Mouse (Mus musculus) adrenal gland, adult (tissue): ENCODE data around the gene Zswim7.
"Not testable (repeated sequence)": the region's sequence is repeated elsewhere in the genome, so short reads cannot be mapped to it uniquely, and the experiment has no call there.

Experiments used
- DNase-seq, 2 experiments: peaks; one replicate each; pipeline ENCODE4 v3.0.0; 2022 to 2023; ENCODE audit warnings: low spot score in 1 of 2; ENCODE audit not compliant: inconsistent age in 2 of 2

Zswim7 gene

GRCm38 (mm10) chr11:62280675-62281600 lies at the start of gene Zswim7, which contains the start of gene Ttc19:
TSS of gene Zswim7 (minus strand) at chr11:62281375.
TSS of gene Ttc19 (plus strand) at chr11:62281473.
- peak; percentile 94 to 98 for DNase-seq

GRCm38 (mm10) chr11:62323659-62324058 lies 42.5 kb upstream of the Zswim7 start:
- peak in 1 of 2 experiments; percentile 64 for DNase-seq

GRCm38 (mm10) chr11:62320097-62320496 lies 38.9 kb upstream of the Zswim7 start:
- DNase-seq, result no peak

- DNase-seq, result no peak
Measured at GRCm38 (mm10) chr11:62317746-62318145, 36.6 kb upstream of the Zswim7 start.

GRCm38 (mm10) chr11:62314984-62315383 lies 33.8 kb upstream of the Zswim7 start:
- no peak for DNase-seq

GRCm38 (mm10) chr11:62309296-62309695 lies 28.1 kb upstream of the Zswim7 start:
- DNase-seq, result no peak

- no peak for DNase-seq
Measured at GRCm38 (mm10) chr11:62305866-62306265, 24.7 kb upstream of the Zswim7 start.

- no peak for DNase-seq
Measured at GRCm38 (mm10) chr11:62298883-62299282, 17.7 kb upstream of the Zswim7 start.

GRCm38 (mm10) chr11:62294121-62294520 lies 12.9 kb upstream of the Zswim7 start:
- no peak for DNase-seq

GRCm38 (mm10) chr11:62287700-62288099 lies 6.5 kb upstream of the Zswim7 start:
- no peak for DNase-seq

- no peak for DNase-seq
Measured at GRCm38 (mm10) chr11:62285020-62285419, 3.8 kb upstream of the Zswim7 start.

GRCm38 (mm10) chr11:62284020-62284419 lies 2.8 kb upstream of the Zswim7 start:
- not testable (repeated sequence) for DNase-seq

GRCm38 (mm10) chr11:62281601-62281997 lies 424 bp upstream of the Zswim7 start:
- DNase-seq, result no peak

- peak; percentile 50 to 89 for DNase-seq
Measured at GRCm38 (mm10) chr11:62278027-62278426, 3.1 kb downstream of the Zswim7 start.

GRCm38 (mm10) chr11:62277086-62277485 lies 4.1 kb downstream of the Zswim7 start:
- DNase-seq, result no peak

- no peak for DNase-seq
Measured at GRCm38 (mm10) chr11:62270851-62271250, 10.3 kb downstream of the Zswim7 start.

GRCm38 (mm10) chr11:62269097-62269496 lies 12.1 kb downstream of the Zswim7 start:
- DNase-seq, result no peak

GRCm38 (mm10) chr11:62268381-62268780 lies 12.8 kb downstream of the Zswim7 start:
- DNase-seq, result no peak

GRCm38 (mm10) chr11:62266466-62267214 lies 14.5 kb downstream of the Zswim7 start:
- no peak for DNase-seq

- no peak for DNase-seq
Measured at GRCm38 (mm10) chr11:62265642-62266041, 15.5 kb downstream of the Zswim7 start.

- no peak for DNase-seq
Measured at GRCm38 (mm10) chr11:62264018-62264417, 17.2 kb downstream of the Zswim7 start.

- DNase-seq, result no peak
Measured at GRCm38 (mm10) chr11:62263599-62263998, 17.6 kb downstream of the Zswim7 start.
